Mouse (Mus musculus) heart, embryonic 12.5 days (tissue): Measurements from ENCODE around the gene Wdr60. TPM values are rescaled to one million over a fixed set of nuclear protein-coding genes. Genes with fewer than 3 reads are reported as not detected.

ENCODE experiments used
- ATAC-seq: fragments of 200-750 bp; cut with Nextera tagmentation; 2 replicates; pipeline ENCODE4 v1.8.0; 2017; ENCODE audit warnings: moderate TSS enrichment, moderate library complexity; ENCODE audit not compliant: insufficient number of reproducible peaks, low FRiP score
- H3K27ac ChIP-seq: fragments of 300-500 bp; sonication (generic); 2 replicates; pipeline ENCODE4 v1.5.1; 2016; ENCODE audit warnings: mild to moderate bottlenecking, moderate library complexity; ENCODE audit not compliant: poor library complexity, severe bottlenecking
- H3K27me3 ChIP-seq: fragments of 300-500 bp; sonication (generic); replicated peaks from 2 replicates; pipeline ENCODE4 v1.6.1; 2016; ENCODE audit warnings: mild to moderate bottlenecking, moderate library complexity
- H3K36me3 ChIP-seq: fragments of 300-500 bp; sonication (generic); 2 replicates; pipeline ENCODE4 v1.6.1; 2016; ENCODE audit warnings: mild to moderate bottlenecking, moderate library complexity
- H3K4me1 ChIP-seq: fragments of 300-500 bp; sonication (generic); replicated peaks from 2 replicates; pipeline ENCODE4 v1.6.1; 2016; ENCODE audit warnings: mild to moderate bottlenecking
- H3K4me2 ChIP-seq: fragments of 300-500 bp; sonication (generic); 2 replicates; pipeline ENCODE4 v1.6.1; 2016; ENCODE audit warnings: mild to moderate bottlenecking, moderate library complexity
- H3K4me3 ChIP-seq: fragments of 300-500 bp; sonication (generic); 2 replicates; pipeline ENCODE4 v1.5.1; 2016; ENCODE audit warnings: mild to moderate bottlenecking
- H3K9ac ChIP-seq: fragments of 300-500 bp; sonication (generic); 2 replicates; pipeline ENCODE4 v1.6.1; 2016; ENCODE audit warnings: mild to moderate bottlenecking, moderate library complexity
- H3K9me3 ChIP-seq: fragments of 300-500 bp; sonication (generic); replicated peaks from 2 replicates; pipeline ENCODE4 v1.6.1; 2016; ENCODE audit warnings: mild to moderate bottlenecking, moderate library complexity
- WGBS: fragments of 180-500 bp; shearing (Covaris S2); methylation state at CpG from one replicate; pipeline ENCODE4 v1.1.7; 2016; 5-methylcytosine and 5-hydroxymethylcytosine counted together
- polyA plus RNA-seq: library from polyadenylated mRNA; unstranded; fragments of >200 nt; fragmentation: Nextera tagmentation; extraction: Ambion mirVana; gene quantifications from 2 replicates; pipeline ENCODE4 v1.2.1, GENCODE M21; 2016

Gene Wdr60
- polyA plus RNA-seq, 1 experiment from 2014 or later: 5.0 TPM

GRCm38 (mm10) chr12:116269450-116269849, 6.6 kb upstream of the Wdr60 start:
- Histone ChIP-seq H3K4me1 (peaks cover 6% of the 10 kb centered on the region; the same call in 1 of the 2 replicates), H3K4me3 (no peak overlapping the region), H3K4me2 (no peak overlapping the region), H3K9me3 (no peaks in the 10 kb centered on the region), H3K9ac (no peak overlapping the region), H3K27ac (no peak overlapping the region), H3K36me3 (no peaks in the 10 kb centered on the region), H3K27me3 (peaks cover 61% of the 10 kb centered on the region)
- ATAC-seq: no peak
- 66% methylated on average over 5 of the region's 5 CpGs for WGBS

- no peak overlapping the region for H3K4me2 ChIP-seq
- H3K9me3 ChIP-seq: no peaks in the 10 kb centered on the region
- no peak for ATAC-seq
- WGBS: 48% methylated on average over 2 of the region's 2 CpGs
- H3K27ac ChIP-seq: no peak overlapping the region
- no peak overlapping the region for H3K4me3 ChIP-seq
- no peak overlapping the region for H3K9ac ChIP-seq
- peaks cover 44% of the 10 kb centered on the region for H3K27me3 ChIP-seq
- H3K4me1 ChIP-seq: peaks cover 6% of the 10 kb centered on the region; the same call in 1 of the 2 replicates
- H3K36me3 ChIP-seq: no peaks in the 10 kb centered on the region
Observed at GRCm38 (mm10) chr12:116265275-116265674, 2.5 kb upstream of the Wdr60 start.

DNA sequence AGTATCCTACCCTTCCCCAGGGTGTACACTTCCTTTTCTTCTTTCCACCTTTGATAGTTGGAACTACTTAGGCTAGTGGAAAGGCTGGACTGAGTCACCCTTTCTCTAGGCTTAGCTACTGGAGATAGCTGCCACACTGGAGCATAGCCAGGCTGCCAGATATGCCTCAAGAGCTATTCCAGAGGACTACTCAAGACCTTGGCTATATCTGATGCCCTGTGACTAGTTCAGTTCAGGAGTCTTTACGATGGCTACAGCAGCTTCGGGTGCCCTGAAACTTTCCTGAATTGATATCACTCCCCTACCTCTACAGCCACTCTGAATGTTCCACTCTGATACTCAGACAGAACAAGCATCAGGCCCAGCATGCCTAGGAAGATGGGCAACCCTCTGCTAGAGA, 1.9 kb upstream of the Wdr60 start:
- WGBS: 44% methylated on average over 2 of the region's 2 CpGs
- Histone ChIP-seq H3K4me1 (peaks cover 6% of the 10 kb centered on the region; the same call in 1 of the 2 replicates), H3K9ac (no peak overlapping the region), H3K27me3 (peaks cover 39% of the 10 kb centered on the region), H3K36me3 (no peaks in the 10 kb centered on the region), H3K4me3 (no peak overlapping the region), H3K4me2 (no peak overlapping the region), H3K9me3 (no peaks in the 10 kb centered on the region), H3K27ac (no peak overlapping the region)
- no peak for ATAC-seq

DNA sequence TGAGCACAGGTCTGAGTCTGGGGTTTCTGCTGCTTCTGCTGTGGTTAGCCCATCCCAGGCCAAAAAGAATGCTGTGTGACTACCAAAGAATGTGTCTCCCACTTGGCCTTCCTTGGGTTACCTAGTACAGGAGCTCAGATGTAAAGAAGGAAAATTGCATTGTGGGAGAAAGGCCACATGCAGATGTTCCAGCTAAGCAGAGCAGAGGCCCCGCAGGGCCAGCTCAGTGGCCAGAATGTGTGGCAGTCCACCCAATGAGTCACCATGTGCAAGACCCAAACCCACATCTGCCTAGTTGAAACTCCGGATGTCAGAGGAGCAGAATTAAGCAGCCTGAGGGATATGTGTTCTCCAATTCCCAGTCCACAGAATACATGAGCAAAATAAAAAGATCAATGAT, 4.5 kb downstream of the Wdr60 start:
- 82% methylated on average over 2 of the region's 2 CpGs for WGBS
- peaks cover 15% of the 10 kb centered on the region for H3K27me3 ChIP-seq

GRCm38 (mm10) chr12:116255636-116256035, 7.2 kb downstream of the Wdr60 start:
- Histone ChIP-seq H3K27ac (no peak overlapping the region), H3K4me1 (no peaks in the 10 kb centered on the region), H3K4me3 (no peak overlapping the region), H3K9me3 (no peaks in the 10 kb centered on the region), H3K4me2 (no peak overlapping the region), H3K36me3 (peaks cover 3% of the 10 kb centered on the region; the same call in 1 of the 2 replicates), H3K27me3 (peaks cover 8% of the 10 kb centered on the region), H3K9ac (no peak overlapping the region)
- WGBS: 81% methylated on average over 11 of the region's 11 CpGs
- ATAC-seq: no peak

More for the DNA sequence above, 4.5 kb downstream of the Wdr60 start:
- no peak for ATAC-seq
- Histone ChIP-seq H3K4me2 (no peak overlapping the region), H3K4me1 (no peaks in the 10 kb centered on the region), H3K36me3 (peaks cover 3% of the 10 kb centered on the region; the same call in 1 of the 2 replicates), H3K9ac (no peak overlapping the region), H3K9me3 (no peaks in the 10 kb centered on the region), H3K27ac (no peak overlapping the region), H3K4me3 (no peak overlapping the region)

GRCm38 (mm10) chr12:116254652-116255051, 8.2 kb downstream of the Wdr60 start:
- Histone ChIP-seq H3K4me1 (no peaks in the 10 kb centered on the region), H3K9me3 (no peaks in the 10 kb centered on the region), H3K9ac (no peak overlapping the region), H3K27ac (no peak overlapping the region), H3K36me3 (peaks cover 3% of the 10 kb centered on the region; the same call in 1 of the 2 replicates), H3K27me3 (peaks cover 8% of the 10 kb centered on the region), H3K4me2 (no peak overlapping the region), H3K4me3 (no peak overlapping the region)
- WGBS: 28% methylated on average over 8 of the region's 8 CpGs
- ATAC-seq: no peak

- Histone ChIP-seq H3K4me1 (no peaks in the 10 kb centered on the region), H3K4me3 (no peak overlapping the region), H3K4me2 (no peak overlapping the region), H3K27me3 (no peaks in the 10 kb centered on the region), H3K27ac (no peak overlapping the region), H3K36me3 (peaks cover 8% of the 10 kb centered on the region; the same call in 1 of the 2 replicates), H3K9ac (no peak overlapping the region), H3K9me3 (no peaks in the 10 kb centered on the region)
- ATAC-seq: no peak
- WGBS: 61% methylated on average over 1 of the region's 1 CpGs
Observed at GRCm38 (mm10) chr12:116244601-116245000, 18.2 kb downstream of the Wdr60 start.

DNA sequence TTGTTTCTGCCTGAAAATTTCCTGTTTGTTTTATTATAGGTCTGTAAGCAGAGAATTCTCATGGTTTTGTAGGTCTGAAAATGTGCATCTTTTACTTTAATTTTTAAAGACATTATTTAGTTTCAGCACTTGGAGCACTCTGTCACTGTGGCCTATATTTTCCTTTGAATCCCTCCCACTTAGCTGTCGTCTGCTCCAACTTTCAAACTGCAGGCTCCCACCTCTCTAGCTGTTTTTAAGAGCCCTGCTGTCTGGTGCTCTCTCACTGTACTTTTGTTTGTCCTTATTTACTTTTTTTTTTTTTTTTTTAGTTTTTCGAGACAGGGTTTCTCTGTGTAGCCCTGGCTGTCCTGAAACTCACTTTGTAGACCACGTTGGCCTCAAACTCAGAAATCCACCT, 24.0 kb downstream of the Wdr60 start:
- WGBS: 72% methylated on average over 3 of the region's 3 CpGs
- no peak overlapping the region for H3K27ac ChIP-seq
- H3K4me1 ChIP-seq: 0 out of 2 replicates have a peak, but pooled peaks cover 3% of the 10 kb centered on the region
- no peaks in the 10 kb centered on the region for H3K36me3 ChIP-seq
- H3K27me3 ChIP-seq: no peaks in the 10 kb centered on the region
- no peak overlapping the region for H3K9ac ChIP-seq
- H3K4me3 ChIP-seq: no peak overlapping the region
- no peak for ATAC-seq
- no peaks in the 10 kb centered on the region for H3K9me3 ChIP-seq
- H3K4me2 ChIP-seq: no peak overlapping the region

- Histone ChIP-seq H3K27ac (no peak overlapping the region), H3K4me3 (no peak overlapping the region), H3K9ac (no peak overlapping the region), H3K27me3 (no peaks in the 10 kb centered on the region), H3K4me1 (0 out of 2 replicates have a peak, but pooled peaks cover 3% of the 10 kb centered on the region), H3K4me2 (no peak overlapping the region), H3K36me3 (no peaks in the 10 kb centered on the region), H3K9me3 (no peaks in the 10 kb centered on the region)
- no peak for ATAC-seq
Observed at GRCm38 (mm10) chr12:116238370-116238769, 24.5 kb downstream of the Wdr60 start.

- Histone ChIP-seq H3K4me3 (no peak overlapping the region), H3K36me3 (no peaks in the 10 kb centered on the region), H3K9me3 (no peaks in the 10 kb centered on the region), H3K4me2 (no peak overlapping the region), H3K4me1 (0 out of 2 replicates have a peak, but pooled peaks cover 3% of the 10 kb centered on the region), H3K9ac (no peak overlapping the region), H3K27me3 (no peaks in the 10 kb centered on the region), H3K27ac (no peak overlapping the region)
- WGBS: 67% methylated on average over 3 of the region's 3 CpGs
- no peak for ATAC-seq
Observed at GRCm38 (mm10) chr12:116236658-116237057, 26.2 kb downstream of the Wdr60 start.

GRCm38 (mm10) chr12:116235356-116235755, 27.5 kb downstream of the Wdr60 start:
- Histone ChIP-seq H3K4me2 (no peak overlapping the region), H3K9me3 (no peaks in the 10 kb centered on the region), H3K36me3 (no peaks in the 10 kb centered on the region), H3K4me3 (no peak overlapping the region), H3K4me1 (0 out of 2 replicates have a peak, but pooled peaks cover 3% of the 10 kb centered on the region), H3K27me3 (no peaks in the 10 kb centered on the region), H3K27ac (no peak overlapping the region), H3K9ac (no peak overlapping the region)
- 65% methylated on average over 4 of the region's 4 CpGs for WGBS
- ATAC-seq: no peak

- ATAC-seq: no peak
- 69% methylated on average over 1 of the region's 1 CpGs for WGBS
- no peaks in the 10 kb centered on the region for H3K9me3 ChIP-seq
Observed at GRCm38 (mm10) chr12:116232061-116232460, 30.8 kb downstream of the Wdr60 start.

More at GRCm38 (mm10) chr12:116232061-116232460, 30.8 kb downstream of the Wdr60 start:
- no peak overlapping the region for H3K4me2 ChIP-seq
- no peaks in the 10 kb centered on the region for H3K27me3 ChIP-seq
- no peaks in the 10 kb centered on the region for H3K36me3 ChIP-seq
- H3K4me3 ChIP-seq: no peak overlapping the region
- H3K4me1 ChIP-seq: 0 out of 2 replicates have a peak, but pooled peaks cover 3% of the 10 kb centered on the region
- H3K9ac ChIP-seq: no peak overlapping the region
- no peak overlapping the region for H3K27ac ChIP-seq
